Mouse (Mus musculus): ENCODE measurements around the gene Mical2.

Gene Mical2

GRCm38 (mm10) chr7:112209621-112210020 is 16.0 kb upstream of the Mical2 start:
- no peak for DNase-seq

GRCm38 (mm10) chr7:112212921-112213721 is 12.5 kb upstream of the Mical2 start:
- DNase-seq, result peak; percentile 38 to 50

GRCm38 (mm10) chr7:112215871-112216270 is 9.8 kb upstream of the Mical2 start:
- no peak for DNase-seq

GRCm38 (mm10) chr7:112216720-112217119 is 8.9 kb upstream of the Mical2 start:
- no peak for DNase-seq

DNA sequence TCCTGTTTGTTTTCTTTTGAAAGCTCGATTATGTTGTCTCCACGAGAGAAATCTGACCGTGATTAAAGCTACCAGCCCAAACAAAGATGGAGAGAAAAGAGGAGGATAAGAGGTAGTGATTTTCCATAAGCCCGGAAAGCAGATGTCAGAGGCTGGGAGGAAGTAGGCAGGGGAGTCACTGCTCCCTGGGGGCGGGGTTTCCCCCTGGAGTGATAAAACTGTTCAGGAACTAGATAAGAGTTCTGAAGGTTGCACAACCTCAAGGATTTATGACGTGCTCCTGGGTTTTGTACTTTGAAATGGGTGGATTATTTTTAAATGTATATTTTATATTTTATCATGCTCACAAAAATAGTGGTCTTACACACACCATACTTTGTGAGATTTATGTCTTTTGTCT is 8.4 kb upstream of the Mical2 start:
- peak; percentile 51 to 56 for DNase-seq

DNA sequence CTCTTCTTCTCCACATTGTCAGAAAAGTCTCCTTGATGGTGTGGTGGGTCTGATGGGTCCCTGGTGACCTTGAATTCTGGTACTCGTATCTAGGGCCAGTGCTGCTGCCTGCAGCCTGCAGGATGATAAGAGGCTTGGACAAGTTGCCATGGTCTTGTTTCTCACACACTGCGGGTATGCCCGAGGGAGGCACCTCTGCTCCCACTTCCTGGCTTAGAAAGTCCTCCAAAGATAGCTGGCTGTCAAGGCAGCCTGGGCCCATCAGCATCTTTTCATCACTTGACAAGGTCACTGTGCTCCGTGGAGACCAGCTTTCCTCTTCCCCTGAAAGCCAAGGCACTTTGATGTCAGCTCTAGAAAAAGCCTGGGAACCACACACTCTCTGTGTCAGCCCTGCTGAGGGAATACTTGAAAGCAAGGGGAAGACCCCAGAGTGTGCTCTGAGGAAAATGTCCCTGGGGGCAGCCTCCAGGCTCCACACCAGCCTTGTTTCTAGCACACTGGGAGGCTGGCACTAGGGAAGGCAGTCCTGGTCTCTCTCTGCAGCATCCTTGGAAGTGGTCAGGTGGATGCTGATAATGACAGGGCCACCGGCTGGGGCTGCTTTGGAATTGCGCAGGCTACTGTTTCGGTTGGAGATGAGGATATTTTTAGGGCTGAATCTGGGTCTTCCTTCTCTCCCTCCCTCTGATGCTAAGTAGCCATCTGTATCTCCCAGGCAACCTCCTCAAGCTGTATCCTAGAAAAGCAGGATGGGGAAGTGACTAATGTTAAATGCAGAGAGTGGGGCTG is 2.7 kb upstream of the Mical2 start:
- DNase-seq, result no peak

GRCm38 (mm10) chr7:112224854-112225253 is 802 bp upstream of the Mical2 start:
- no peak for DNase-seq

DNA sequence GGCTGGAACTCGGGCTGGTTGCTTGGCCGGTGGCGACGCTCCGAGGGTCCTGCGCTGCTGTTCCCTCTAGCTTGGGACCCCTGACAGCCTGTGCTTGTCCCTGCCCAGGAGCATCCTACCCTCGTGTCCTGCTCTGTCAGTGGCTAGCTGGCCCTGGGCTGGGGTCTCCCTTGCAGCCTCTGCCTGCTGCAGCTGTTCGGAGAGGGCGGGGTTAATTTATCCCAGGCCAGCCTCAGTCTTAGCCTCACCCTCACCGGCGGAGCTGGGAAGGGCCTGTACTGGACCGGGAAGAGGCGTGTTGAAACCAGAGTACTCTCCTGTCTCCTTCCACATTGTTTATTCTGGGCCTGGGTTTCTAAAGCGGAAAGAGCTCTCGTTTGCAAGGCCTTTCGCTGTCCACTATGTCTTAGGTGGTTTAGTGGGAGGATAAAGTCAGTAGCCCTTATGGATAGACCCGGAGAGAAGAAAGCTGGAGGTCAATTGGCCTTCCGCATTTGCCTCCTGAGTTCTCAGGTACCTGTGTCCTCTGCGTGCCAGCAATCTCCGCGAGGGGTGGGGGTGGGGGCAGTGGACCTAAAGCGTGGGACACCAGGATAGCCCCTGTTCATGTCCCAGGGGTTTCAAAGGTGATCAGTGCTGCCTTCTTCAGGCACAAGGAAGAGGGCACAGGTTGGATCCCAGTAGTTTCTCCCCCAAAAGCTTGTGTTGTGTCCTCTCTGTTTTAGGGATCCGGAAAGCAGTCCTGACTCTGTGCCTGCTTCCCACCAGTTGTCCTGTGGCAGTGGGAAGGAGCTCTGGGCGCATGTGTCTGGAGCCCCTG is 1.0 kb downstream of the Mical2 start:
- DNase-seq, result no peak

GRCm38 (mm10) chr7:112227266-112227562 is 1.6 kb downstream of the Mical2 start:
- DNase-seq, result no peak

GRCm38 (mm10) chr7:112228827-112229498 is 3.3 kb downstream of the Mical2 start:
- no peak for DNase-seq

DNA sequence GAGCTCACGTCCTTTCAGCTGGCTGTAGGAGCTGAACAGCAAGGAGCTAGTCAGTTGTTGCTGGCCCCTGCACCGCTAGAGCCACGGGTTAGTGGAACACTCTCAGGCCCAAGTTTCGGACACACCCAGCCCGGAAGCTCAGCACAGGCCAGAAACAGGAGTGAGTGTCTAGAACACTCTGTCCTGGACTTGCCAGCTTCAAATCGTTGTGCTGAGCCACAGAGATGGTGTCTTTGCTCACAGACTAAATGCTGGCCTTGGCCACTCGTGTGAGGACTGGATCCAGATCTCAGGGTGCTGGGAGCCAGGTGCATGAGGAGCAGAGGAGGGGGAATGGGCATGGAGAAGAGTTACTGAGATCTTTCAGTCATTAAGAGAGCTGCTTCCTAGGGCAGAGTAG is 6.1 kb downstream of the Mical2 start:
- DNase-seq, result no peak

- DNase-seq, result no peak
Observed at GRCm38 (mm10) chr7:112233345-112234005, 7.8 kb downstream of the Mical2 start.

GRCm38 (mm10) chr7:112234410-112234809 is 8.8 kb downstream of the Mical2 start:
- DNase-seq, result no peak

DNA sequence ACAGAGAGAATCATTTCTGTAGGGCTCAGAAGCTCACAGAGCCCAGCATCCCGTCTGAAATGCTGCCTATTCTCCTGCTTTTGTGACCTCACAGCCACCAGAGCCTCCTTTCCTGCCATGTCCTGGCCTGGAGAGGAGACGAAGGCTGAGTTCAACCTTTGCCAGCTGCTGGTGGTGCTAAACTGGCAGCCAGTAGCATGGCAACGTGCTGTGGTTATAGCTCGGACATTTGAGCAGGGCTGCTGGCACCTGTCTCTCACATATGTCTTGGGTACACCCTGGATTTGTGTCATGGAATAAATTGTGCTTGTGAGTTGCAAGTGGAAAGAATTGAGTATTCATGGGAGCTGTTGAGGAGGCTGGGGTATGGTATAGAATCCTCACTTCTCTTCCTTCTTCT is 9.8 kb downstream of the Mical2 start:
- no peak for DNase-seq

DNA sequence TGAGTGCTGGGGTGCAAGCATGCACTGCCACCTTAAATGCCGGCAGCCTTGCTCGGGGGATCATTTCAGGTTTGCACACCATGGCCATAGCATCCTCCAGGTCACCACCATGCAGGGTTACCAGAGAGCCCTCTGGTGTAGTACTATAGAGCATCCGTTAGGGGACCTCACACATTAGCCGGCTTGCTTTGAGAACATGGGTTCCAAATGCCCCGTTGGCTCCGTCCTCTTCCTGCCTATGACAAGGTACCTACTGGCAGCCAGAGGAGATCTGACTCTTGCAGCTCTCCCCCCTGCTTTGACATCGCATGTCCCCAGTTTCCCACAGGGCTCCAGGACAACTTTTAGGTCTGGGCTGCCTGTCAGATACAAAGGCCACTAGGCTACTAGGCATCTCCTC is 11.6 kb downstream of the Mical2 start:
- DNase-seq, result no peak

DNA sequence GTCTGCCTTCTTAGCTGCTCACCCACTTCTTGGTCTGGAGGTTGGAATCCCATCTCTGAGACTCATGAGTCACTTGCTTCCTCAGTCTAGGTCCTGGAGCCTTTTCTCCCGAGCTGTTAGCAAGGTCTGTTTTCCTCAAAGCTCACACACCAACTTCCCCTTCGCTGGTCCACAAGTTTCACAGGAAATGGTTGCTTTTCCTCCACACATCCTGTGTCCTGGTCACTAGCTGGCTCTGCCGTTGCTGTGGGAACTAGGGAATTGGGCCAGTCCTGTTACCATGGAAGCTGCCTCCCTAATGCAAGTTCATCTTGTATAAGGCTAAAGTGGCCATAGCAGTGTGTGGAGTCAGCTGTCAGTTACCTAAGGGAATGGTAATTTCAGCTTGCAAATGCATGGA is 12.2 kb downstream of the Mical2 start:
- peak in 1 of 2 experiments; percentile 24 for DNase-seq

DNA sequence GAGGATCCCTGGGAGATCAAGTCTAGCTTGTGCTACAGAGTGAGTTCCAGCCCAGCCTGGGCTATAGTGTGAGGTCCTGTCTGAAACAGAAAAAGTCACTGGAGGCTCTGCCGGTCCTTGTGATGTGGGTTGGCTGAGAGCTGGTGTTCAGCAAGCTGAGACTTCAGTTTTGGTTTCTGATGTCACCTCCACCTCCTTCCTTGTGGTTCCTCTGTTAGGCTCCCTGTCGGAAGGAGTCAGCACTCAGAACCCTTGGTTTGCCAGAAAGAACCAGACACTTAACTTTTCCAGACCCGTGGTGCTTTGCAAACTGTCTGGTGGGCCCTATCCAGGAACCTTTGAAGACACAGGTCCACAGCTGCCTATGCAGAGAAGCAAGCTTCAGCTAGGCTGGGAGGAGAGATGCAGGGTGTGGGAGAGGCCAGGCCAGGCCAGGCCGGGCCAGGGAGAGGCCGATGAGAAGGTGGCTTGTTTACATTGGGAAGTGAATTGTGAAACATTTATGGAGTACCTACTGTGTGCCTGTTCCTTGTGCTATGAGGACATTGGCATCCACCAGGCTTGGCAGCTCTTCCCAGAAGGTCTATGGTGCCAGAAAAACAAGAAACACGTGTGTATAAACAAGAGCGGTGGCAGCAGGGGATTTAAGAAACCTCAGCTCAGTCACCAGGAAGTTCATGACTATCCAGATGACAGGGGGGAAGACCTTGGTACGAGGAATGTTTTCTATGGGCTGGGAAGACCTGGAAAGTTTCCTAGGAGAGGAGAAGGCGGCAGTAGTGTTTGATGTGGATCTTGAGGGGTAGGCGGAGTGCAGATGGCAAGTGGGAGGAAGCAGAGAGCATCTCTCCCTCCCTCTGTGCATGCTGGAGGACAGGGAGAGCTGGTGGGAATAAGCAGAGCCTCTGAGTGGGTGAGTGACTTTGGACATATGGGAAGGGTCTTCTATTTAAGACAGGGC is 13.4 kb downstream of the Mical2 start:
- DNase-seq, result no peak

DNA sequence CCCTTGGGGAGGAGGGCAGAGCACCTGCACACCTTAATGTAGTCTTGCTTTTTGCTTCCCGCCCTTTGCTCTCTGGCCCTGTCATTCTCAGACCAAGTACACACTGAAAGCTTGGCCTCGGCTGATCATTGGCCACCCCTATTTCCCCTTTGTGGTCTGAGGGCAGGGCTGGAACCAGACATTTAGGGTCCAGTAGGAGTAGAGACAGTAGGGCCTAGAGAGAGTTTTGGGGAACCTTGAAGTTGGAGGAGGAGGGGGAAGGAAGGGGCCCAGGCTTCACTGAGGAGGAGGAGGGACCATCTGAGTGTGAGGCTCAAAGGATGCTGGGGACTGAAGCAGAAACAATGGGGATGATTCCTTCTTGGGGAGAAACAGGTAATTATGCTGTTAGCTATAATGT is 15.1 kb downstream of the Mical2 start:
- DNase-seq, result no peak

DNA sequence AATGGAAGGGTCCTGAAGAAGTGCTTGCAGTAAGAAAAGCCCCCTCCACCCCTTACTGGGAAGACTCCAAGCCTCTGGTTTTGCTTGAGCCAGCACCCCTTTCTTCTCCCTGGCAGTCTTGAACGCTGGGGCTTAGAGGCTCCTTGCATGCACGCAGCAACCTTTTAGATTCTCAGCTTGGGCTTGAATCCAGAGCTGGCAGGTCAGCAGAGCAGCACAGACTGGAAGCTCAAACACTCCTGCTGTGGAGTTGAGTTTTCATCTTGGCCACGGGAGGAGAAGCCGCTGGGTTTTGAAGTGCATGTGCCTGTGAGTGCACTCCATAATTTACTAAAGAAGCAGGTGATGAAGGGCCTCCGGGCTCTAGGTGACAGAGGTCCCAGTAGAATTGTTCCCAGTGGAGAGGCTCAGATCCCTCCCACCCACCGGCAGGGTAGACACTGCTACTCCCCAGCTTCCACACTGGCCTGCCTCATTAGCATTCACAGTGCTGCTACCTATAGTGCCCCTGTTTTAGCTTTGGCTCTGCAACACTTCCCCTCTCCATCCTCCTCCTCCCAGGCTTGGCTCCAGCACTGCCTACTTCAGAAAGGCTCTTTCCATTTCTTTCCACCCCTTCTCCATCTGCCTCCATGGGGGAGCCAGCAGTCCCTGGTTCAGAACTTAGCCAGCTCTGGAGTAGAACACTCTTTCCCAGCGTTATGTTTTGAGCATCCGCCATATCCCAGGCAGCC is 15.7 kb downstream of the Mical2 start:
- DNase-seq, result no peak

DNA sequence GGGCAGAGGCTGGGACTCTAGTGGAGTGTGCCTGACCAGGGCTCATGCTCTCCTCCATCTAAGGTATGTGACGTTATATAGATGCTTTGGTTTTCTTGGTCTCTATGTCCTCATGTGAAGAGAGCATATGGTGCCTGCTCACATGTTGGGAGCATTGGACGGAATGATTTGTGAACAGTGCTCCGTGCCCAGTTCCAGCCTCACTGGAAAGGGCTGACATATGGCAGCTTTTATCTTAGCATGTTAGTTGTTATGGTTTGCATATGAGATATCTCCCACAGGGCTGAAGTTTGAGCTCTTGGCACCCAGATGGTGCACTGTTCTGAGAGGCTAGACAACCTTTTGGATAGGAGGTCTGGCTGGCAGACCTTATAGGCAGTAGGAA is 16.3 kb downstream of the Mical2 start:
- DNase-seq, result no peak

GRCm38 (mm10) chr7:112242587-112242986 is 16.9 kb downstream of the Mical2 start:
- no peak for DNase-seq
